Comparison of ENCODE assay signal across 21 mouse cellular contexts in genomic region chr5:118050743-118051142, GRCm38 (mm10). TPM values are rescaled to one million over a fixed set of nuclear protein-coding genes. Genes with fewer than 3 reads are reported as not detected.
DNase-seq lines count a peak whose midpoint lies in the region; ATAC-seq lines count a peak whose summit lies in the region.
"Had no signal": no experiment of that assay in that cellular context is flagged by ENCODE, and none has a peak within 500 bp of the region (broad histone marks: within the 10 kb centered on the region; RNA-seq: fewer than 3 reads in every experiment).

No protein-coding gene starts in this region.

- H3K4me3 ChIP-seq in liver, embryonic 11.5 days (ENCODE audit: low read depth, low read length), result no peak overlapping the region
- H3K4me3 ChIP-seq in liver, embryonic 12.5 days, result no peak overlapping the region
- no peak overlapping the region for H3K4me3 ChIP-seq in kidney, embryonic 16.5 days (ENCODE audit: low read length)
- H3K4me3 ChIP-seq: embryonic facial prominence, embryonic 13.5 days; forebrain, embryonic 12.5 days; heart, embryonic 15.5 days; hindbrain, embryonic 10.5 days had no signal

- H3K36me3 ChIP-seq in liver, embryonic 11.5 days (ENCODE audit: control insufficient read depth, insufficient read depth, low read length), result no peaks in the 10 kb centered on the region
- H3K36me3 ChIP-seq in liver, embryonic 12.5 days, result no peaks in the 10 kb centered on the region
- H3K36me3 ChIP-seq in kidney, embryonic 16.5 days (ENCODE audit: insufficient read depth, low read length), result no peaks in the 10 kb centered on the region
- H3K36me3 ChIP-seq: embryonic facial prominence, embryonic 13.5 days; forebrain, embryonic 12.5 days; heart, embryonic 15.5 days; hindbrain, embryonic 10.5 days had no signal

- H3K9ac ChIP-seq in liver, embryonic 11.5 days (ENCODE audit: low read depth, low read length), result no peak overlapping the region
- no peak overlapping the region for H3K9ac ChIP-seq in liver, embryonic 12.5 days
- H3K9ac ChIP-seq in kidney, embryonic 16.5 days (replicated peaks; ENCODE audit: low read length), result no peak overlapping the region
- H3K9ac ChIP-seq: embryonic facial prominence, embryonic 13.5 days; forebrain, embryonic 12.5 days; heart, embryonic 15.5 days; hindbrain, embryonic 14.5 days had no signal

- WGBS in liver, embryonic 11.5 days, result 57% methylated on average over 4 of the region's 4 CpGs
- 34% methylated on average over 4 of the region's 4 CpGs for WGBS in liver, embryonic 12.5 days (ENCODE audit: insufficient replicate concordance)
- 64% methylated on average over 4 of the region's 4 CpGs for WGBS in kidney, embryonic 16.5 days

- H3K27me3 ChIP-seq in liver, embryonic 11.5 days (replicated peaks; ENCODE audit: control insufficient read depth, insufficient read depth, low read length), result no peaks in the 10 kb centered on the region; the same call in 1 of the 2 replicates
- H3K27me3 ChIP-seq in liver, embryonic 12.5 days (replicated peaks), result no peaks in the 10 kb centered on the region
- H3K27me3 ChIP-seq in kidney, embryonic 16.5 days (ENCODE audit: insufficient read depth, low read length), result no peaks in the 10 kb centered on the region
- H3K27me3 ChIP-seq: embryonic facial prominence, embryonic 13.5 days; forebrain, embryonic 12.5 days; heart, embryonic 15.5 days; Patski had no signal

- H3K9me3 ChIP-seq in liver, embryonic 11.5 days (ENCODE audit: control insufficient read depth, low read length), result no peaks in the 10 kb centered on the region
- no peaks in the 10 kb centered on the region for H3K9me3 ChIP-seq in liver, embryonic 12.5 days (replicated peaks)
- no peaks in the 10 kb centered on the region for H3K9me3 ChIP-seq in kidney, embryonic 16.5 days (ENCODE audit: low read length)
- H3K9me3 ChIP-seq: embryonic facial prominence, embryonic 13.5 days; forebrain, embryonic 12.5 days; heart, embryonic 15.5 days; hindbrain, embryonic 10.5 days had no signal

- no peak for DNase-seq in liver, embryonic 11.5 days (ENCODE audit: low spot score)
- DNase-seq in cerebellum, adult 11-12 months, result no peak
- no peak for DNase-seq in thymus, postnatal 10 days (ENCODE audit: low spot score in 2 of 2)
- DNase-seq: adrenal gland, adult 2 months; adrenal gland, postnatal 25 days; cerebellum, adult 9-10 months; cerebellum, postnatal 25 days; heart, adult 18-20 months had no signal

- no peak overlapping the region for H3K27ac ChIP-seq in liver, embryonic 11.5 days (ENCODE audit: low read depth, low read length)
- no peak overlapping the region for H3K27ac ChIP-seq in liver, embryonic 12.5 days
- H3K27ac ChIP-seq in kidney, embryonic 16.5 days (ENCODE audit: low read length), result no peak overlapping the region
- H3K27ac ChIP-seq: embryonic facial prominence, embryonic 13.5 days; forebrain, embryonic 12.5 days; heart, embryonic 15.5 days; hindbrain, embryonic 10.5 days; hindbrain, embryonic 14.5 days had no signal

- no peak overlapping the region for H3K4me2 ChIP-seq in liver, embryonic 11.5 days
- H3K4me2 ChIP-seq in liver, embryonic 12.5 days, result no peak overlapping the region
- no peak overlapping the region for H3K4me2 ChIP-seq in kidney, embryonic 16.5 days (replicated peaks; ENCODE audit: low read depth, low read length)
- H3K4me2 ChIP-seq: embryonic facial prominence, embryonic 13.5 days; forebrain, embryonic 12.5 days; heart, embryonic 11.5 days; heart, embryonic 15.5 days; hindbrain, embryonic 14.5 days had no signal

- no peaks in the 10 kb centered on the region for H3K4me1 ChIP-seq in liver, embryonic 11.5 days (replicated peaks; ENCODE audit: control insufficient read depth, insufficient read depth, low read length)
- H3K4me1 ChIP-seq in liver, embryonic 12.5 days, result 0 out of 2 replicates have a peak, but pooled peaks cover 4% of the 10 kb centered on the region
- H3K4me1 ChIP-seq in kidney, embryonic 16.5 days (ENCODE audit: insufficient read depth, low read length), result no peaks in the 10 kb centered on the region
- H3K4me1 ChIP-seq: embryonic facial prominence, embryonic 13.5 days; forebrain, embryonic 12.5 days; hindbrain, embryonic 10.5 days had no signal

- ATAC-seq in liver, embryonic 11.5 days (replicated peaks; ENCODE audit: low FRiP score), result peak; percentile 47
- ATAC-seq in liver, embryonic 12.5 days, result no peak
- ATAC-seq in activated CD4-positive, CD25-positive, alpha-beta regulatory T cell, adult 4 months, result peak; percentile 47
- peak; percentile 8 for ATAC-seq in inflammation-experienced regulatory T-cells, adult 6 months
- no peak for ATAC-seq in kidney, embryonic 16.5 days (ENCODE audit: low FRiP score, low TSS enrichment)
- ATAC-seq: forebrain, embryonic 16.5 days; intestine, postnatal 0 days; Patski had no signal

RNA-seq across cellular contexts. Expression of gene Tesc, which starts 23.2 kb away (rescaled TPM):
- 1.7 and 2.2 TPM in 2 replicates for polyA plus RNA-seq in liver, embryonic 11.5 days (2014; fragmentation: Nextera tagmentation; extraction: Ambion mirVana)
- polyA plus RNA-seq in liver, embryonic 12.5 days (2016; fragmentation: Nextera tagmentation; extraction: Ambion mirVana), result 1.5 and 2.0 TPM in 2 replicates
- polyA plus RNA-seq in activated CD4-positive, CD25-positive, alpha-beta regulatory T cell, adult 4 months (2017; shearing (Covaris generic)), result 1 to 10 TPM; 6.5 to 7.7 TPM
- polyA plus RNA-seq in inflammation-experienced regulatory T-cells, adult 6 months (2017; shearing (Covaris generic)), result 1 to 10 TPM; 3.2 to 6.1 (median 5.5) TPM
- 20.9 and 23.9 TPM in 2 replicates for polyA plus RNA-seq in kidney, embryonic 16.5 days (2015; fragmentation: Nextera tagmentation; extraction: Ambion mirVana)

Comparison
In these comparisons a context has a peak if more than half of its experiments do, and no peak if none do; other contexts are left out.
1. ATAC-seq: peak in liver, embryonic 11.5 days (single experiment), activated CD4-positive, CD25-positive, alpha-beta regulatory T cell, adult 4 months (single experiment) and inflammation-experienced regulatory T-cells, adult 6 months (single experiment); none in liver, embryonic 12.5 days (single experiment) and kidney, embryonic 16.5 days (single experiment).